Mouse (Mus musculus): Measurements from ENCODE around the gene 1700029P11Rik.
"Not testable (repeated sequence)": the region's sequence is repeated elsewhere in the genome, so short reads cannot be mapped to it uniquely, and the experiment has no call there.

The 1700029P11Rik gene

GRCm38 (mm10) chr15:81957598-81957997, 22.7 kb upstream of the 1700029P11Rik start:
- no peak for DNase-seq (ENCODE audit: low spot score in 2 of 2)

GRCm38 (mm10) chr15:81958906-81959305, 21.4 kb upstream of the 1700029P11Rik start:
- no peak for DNase-seq (ENCODE audit: low spot score in 2 of 2)

- peak; percentile 96 to 99 for DNase-seq (ENCODE audit: low spot score in 2 of 2)
Measured at GRCm38 (mm10) chr15:81960171-81961077, 19.9 kb upstream of the 1700029P11Rik start, which contains the start of gene Pmm1. Gene Pmm1 (minus strand): TSS chr15:81960930.

- DNase-seq (ENCODE audit: low spot score in 2 of 2): no peak
Measured at GRCm38 (mm10) chr15:81961078-81961451, 19.3 kb upstream of the 1700029P11Rik start.

- DNase-seq (ENCODE audit: low spot score in 2 of 2): no peak
Measured at GRCm38 (mm10) chr15:81964262-81964661, 16.1 kb upstream of the 1700029P11Rik start.

GRCm38 (mm10) chr15:81964980-81965545, 15.3 kb upstream of the 1700029P11Rik start:
- DNase-seq (ENCODE audit: low spot score in 2 of 2): no peak

GRCm38 (mm10) chr15:81966062-81966829, 14.1 kb upstream of the 1700029P11Rik start:
- DNase-seq (ENCODE audit: low spot score in 2 of 2): no peak

- no peak for DNase-seq (ENCODE audit: low spot score in 2 of 2)
Measured at GRCm38 (mm10) chr15:81967821-81968220, 12.5 kb upstream of the 1700029P11Rik start.

- DNase-seq (ENCODE audit: low spot score in 2 of 2): no peak
Measured at GRCm38 (mm10) chr15:81968447-81968846, 11.9 kb upstream of the 1700029P11Rik start.

GRCm38 (mm10) chr15:81969173-81969572, 11.2 kb upstream of the 1700029P11Rik start:
- DNase-seq (ENCODE audit: low spot score in 2 of 2): no peak

- not testable (repeated sequence) for DNase-seq (ENCODE audit: low spot score in 2 of 2)
Measured at GRCm38 (mm10) chr15:81969635-81970034, 10.7 kb upstream of the 1700029P11Rik start.

GRCm38 (mm10) chr15:81970498-81970897, 9.8 kb upstream of the 1700029P11Rik start:
- DNase-seq (ENCODE audit: low spot score in 2 of 2): not testable (repeated sequence)

GRCm38 (mm10) chr15:81975156-81975555, 5.2 kb upstream of the 1700029P11Rik start:
- DNase-seq (ENCODE audit: low spot score in 2 of 2): not testable (repeated sequence)

GRCm38 (mm10) chr15:81982173-81982572, 1.8 kb downstream of the 1700029P11Rik start:
- DNase-seq (ENCODE audit: low spot score in 2 of 2): no peak

- no peak for DNase-seq (ENCODE audit: low spot score in 2 of 2)
Measured at GRCm38 (mm10) chr15:81985267-81986161, 5.2 kb downstream of the 1700029P11Rik start.

- no peak for DNase-seq (ENCODE audit: low spot score in 2 of 2)
Measured at GRCm38 (mm10) chr15:81987646-81988045, 7.3 kb downstream of the 1700029P11Rik start, which contains the start of gene Xrcc6. Gene Xrcc6 (plus strand): TSS chr15:81987835.

- peak; percentile 72 to 89 for DNase-seq (ENCODE audit: low spot score in 2 of 2)
Measured at GRCm38 (mm10) chr15:81989371-81990062, 9.2 kb downstream of the 1700029P11Rik start.

- DNase-seq (ENCODE audit: low spot score in 2 of 2): no peak
Measured at GRCm38 (mm10) chr15:81990549-81990948, 10.2 kb downstream of the 1700029P11Rik start.

- DNase-seq (ENCODE audit: low spot score in 2 of 2): no peak
Measured at GRCm38 (mm10) chr15:81993992-81994391, 13.7 kb downstream of the 1700029P11Rik start.

GRCm38 (mm10) chr15:82004257-82004656, 23.9 kb downstream of the 1700029P11Rik start:
- no peak for DNase-seq (ENCODE audit: low spot score in 2 of 2)

Measured in urinary bladder, postnatal 36 days (tissue).